Mouse (Mus musculus) MEL (cell line): ENCODE measurements around the gene Ano8. TPM values are rescaled to one million over a fixed set of nuclear protein-coding genes. Genes with fewer than 3 reads are reported as not detected.

Experiments
- DNase-seq: peaks from one replicate; pipeline ENCODE4 v3.0.0; 2011; ENCODE audit warnings: low read depth, low spot score
- H3K27ac ChIP-seq: 2 replicates; pipeline ENCODE4 v1.5.1; 2012; ENCODE audit warnings: low read depth, mild to moderate bottlenecking, control low read depth, low read length, moderate library complexity; ENCODE audit not compliant: control insufficient read depth
- H3K27me3 ChIP-seq, 2 experiments: fragments of 150-350 bp in 1 of 2; sonication (generic) in 1 of 2; 2 replicates each; pipeline ENCODE4 v1.6.1; 2012; ENCODE audit warnings: low read length in 2 of 2, mild to moderate bottlenecking in 2 of 2, improper control_type of control experiment in 1 of 2, moderate library complexity in 1 of 2; ENCODE audit not compliant: insufficient read depth in 2 of 2, control insufficient read depth in 1 of 2
- H3K36me3 ChIP-seq, 2 experiments: 2 replicates each; pipeline ENCODE4 v1.6.1; 2012 to 2014; ENCODE audit warnings: low read length in 2 of 2, improper control_type of control experiment in 1 of 2, inconsistent platforms in 1 of 2, mild to moderate bottlenecking in 1 of 2; ENCODE audit not compliant: insufficient read depth in 2 of 2, control insufficient read depth in 1 of 2
- H3K4me1 ChIP-seq, 2 experiments: fragments of 150-350 bp in 1 of 2; sonication (generic) in 1 of 2; 2 replicates each; pipeline ENCODE4 v1.6.1; 2012; ENCODE audit warnings: low read length in 2 of 2, improper control_type of control experiment in 1 of 2, mild to moderate bottlenecking in 1 of 2; ENCODE audit not compliant: insufficient read depth in 2 of 2, control insufficient read depth in 1 of 2
- H3K4me3 ChIP-seq, 2 experiments: fragments of 150-350 bp in 1 of 2; sonication (generic) in 1 of 2; 2 replicates each; pipeline ENCODE4 v1.5.1; 2012; ENCODE audit warnings: low read depth in 2 of 2, low read length in 2 of 2, mild to moderate bottlenecking in 2 of 2, moderate library complexity in 2 of 2, control low read depth in 1 of 2, improper control_type of control experiment in 1 of 2; ENCODE audit not compliant: control insufficient read depth in 1 of 2, insufficient read depth in 1 of 2
- H3K79me2 ChIP-seq: 2 replicates; pipeline ENCODE4 v1.6.1; 2012; ENCODE audit warnings: mild to moderate bottlenecking, low read length, moderate library complexity; ENCODE audit not compliant: control insufficient read depth, poor library complexity, insufficient read depth
- H3K9ac ChIP-seq: 2 replicates; pipeline ENCODE4 v1.6.1; 2012; ENCODE audit warnings: low read depth, mild to moderate bottlenecking, control low read depth, low read length, moderate library complexity; ENCODE audit not compliant: control insufficient read depth, poor library complexity, severe bottlenecking
- H3K9me3 ChIP-seq: fragments of 150-350 bp; sonication (generic); replicated peaks from 2 replicates; pipeline ENCODE4 v1.6.1; 2012; ENCODE audit warnings: mild to moderate bottlenecking, low read length, improper control_type of control experiment, moderate library complexity; ENCODE audit not compliant: insufficient read depth
- CHD1 ChIP-seq: IDR thresholded peaks from 2 replicates; pipeline ENCODE4 v1.6.1; 2012; ENCODE audit warnings: low read depth, mild to moderate bottlenecking, inconsistent platforms, low read length, improper control_type of control experiment
- CHD2 ChIP-seq: IDR thresholded peaks from 2 replicates; pipeline ENCODE4 v1.6.1; 2011; ENCODE audit warnings: low read length, improper control_type of control experiment
- ELF1 ChIP-seq: IDR thresholded peaks from 2 replicates; pipeline ENCODE4 v1.6.1; 2014; ENCODE audit warnings: low read depth, mild to moderate bottlenecking, inconsistent platforms, low read length, improper control_type of control experiment, moderate library complexity
- EP300 ChIP-seq, 2 experiments: IDR thresholded peaks; 2 replicates each; pipeline ENCODE4 v1.6.1; 2011; ENCODE audit warnings: improper control_type of control experiment in 2 of 2, low read length in 2 of 2, low read depth in 1 of 2, mild to moderate bottlenecking in 1 of 2
- JUND ChIP-seq: IDR thresholded peaks from 2 replicates; pipeline ENCODE4 v1.6.1; 2011; ENCODE audit warnings: low read depth, mild to moderate bottlenecking, improper control_type of control experiment, low read length
- MAFK ChIP-seq: IDR thresholded peaks from 2 replicates; pipeline ENCODE4 v1.6.1; 2011; ENCODE audit warnings: low read depth, mild to moderate bottlenecking, low read length, improper control_type of control experiment, borderline replicate concordance
- MAX ChIP-seq: IDR thresholded peaks from 2 replicates; pipeline ENCODE4 v1.6.1; 2011; ENCODE audit warnings: low read length, improper control_type of control experiment
- MAZ ChIP-seq: IDR thresholded peaks from 2 replicates; pipeline ENCODE4 v1.6.1; 2012; ENCODE audit warnings: low read depth, mild to moderate bottlenecking, inconsistent platforms, low read length, improper control_type of control experiment
- MEF2A ChIP-seq: IDR thresholded peaks from 2 replicates; pipeline ENCODE4 v1.6.1; 2014; ENCODE audit warnings: low read depth, mild to moderate bottlenecking, inconsistent platforms, low read length, improper control_type of control experiment; ENCODE audit not compliant: poor library complexity, insufficient replicate concordance, severe bottlenecking; ENCODE audit errors: extremely low read depth
- MYB ChIP-seq: IDR thresholded peaks from 2 replicates; pipeline ENCODE4 v1.6.1; 2011; ENCODE audit warnings: mild to moderate bottlenecking, low read depth, low read length, improper control_type of control experiment
- MYC ChIP-seq: IDR thresholded peaks from 2 replicates; pipeline ENCODE4 v1.6.1; 2011; ENCODE audit warnings: low read depth, mild to moderate bottlenecking, low read length, improper control_type of control experiment, moderate library complexity
- NELFE ChIP-seq: IDR thresholded peaks from 2 replicates; pipeline ENCODE4 v1.6.1; 2011; ENCODE audit warnings: low read depth, low read length, improper control_type of control experiment
- NRF1 ChIP-seq: IDR thresholded peaks from 2 replicates; pipeline ENCODE4 v1.6.1; 2014; ENCODE audit warnings: low read depth, mild to moderate bottlenecking, inconsistent platforms, low read length, improper control_type of control experiment, moderate library complexity; ENCODE audit not compliant: poor library complexity, insufficient read depth, severe bottlenecking
- POLR2A ChIP-seq, 2 experiments: IDR thresholded peaks; 2 replicates each; pipeline ENCODE4 v1.6.1; 2011 to 2012; ENCODE audit warnings: low read length in 2 of 2, mild to moderate bottlenecking in 2 of 2, control low read depth in 1 of 2, improper control_type of control experiment in 1 of 2, low read depth in 1 of 2, moderate library complexity in 1 of 2; ENCODE audit not compliant: control insufficient read depth in 1 of 2, insufficient read depth in 1 of 2, poor library complexity in 1 of 2
- POLR2AphosphoS2 ChIP-seq: IDR thresholded peaks from 2 replicates; pipeline ENCODE4 v1.6.1; 2011; ENCODE audit warnings: low read length, improper control_type of control experiment
- RCOR1 ChIP-seq: IDR thresholded peaks from 2 replicates; pipeline ENCODE4 v1.6.1; 2012; ENCODE audit warnings: low read depth, mild to moderate bottlenecking, inconsistent platforms, low read length, improper control_type of control experiment
- SIN3A ChIP-seq: IDR thresholded peaks from 2 replicates; pipeline ENCODE4 v1.6.1; 2012; ENCODE audit warnings: low read length, improper control_type of control experiment, inconsistent platforms
- TAL1 ChIP-seq: IDR thresholded peaks from 2 replicates; pipeline ENCODE4 v1.6.1; 2012; ENCODE audit warnings: mild to moderate bottlenecking, inconsistent platforms, low read length, moderate library complexity, mixed read lengths
- TCF12 ChIP-seq: IDR thresholded peaks from 2 replicates; pipeline ENCODE4 v1.6.1; 2014; ENCODE audit warnings: low read depth, mild to moderate bottlenecking, inconsistent platforms, low read length, improper control_type of control experiment, moderate library complexity
- ZKSCAN1 ChIP-seq: IDR thresholded peaks from 2 replicates; pipeline ENCODE4 v1.6.1; 2012; ENCODE audit warnings: low read depth, mild to moderate bottlenecking, inconsistent platforms, low read length, improper control_type of control experiment, moderate library complexity
- polyA plus RNA-seq, 2 experiments: library from polyadenylated mRNA; stranded (reverse) in 1 of 2; unstranded in 1 of 2; fragments of >175 nt in 1 of 2; fragments of >200 nt in 1 of 2; gene quantifications; 2 replicates each; pipeline versions ENCODE4 v1.2.1 to v1.2.4; 2012; ENCODE audit warnings: low replicate concordance in 2 of 2, low read depth in 1 of 2; ENCODE audit not compliant: insufficient read length in 2 of 2, insufficient read depth in 1 of 2, missing spikeins in 1 of 2
- total RNA-seq: library from RNA; depleted of rRNA; stranded (reverse); fragments of 300-350 nt; gene quantifications from 2 replicates; pipeline ENCODE4 v1.2.3, GENCODE M21; 2012

Ano8 gene
- total and polyA plus RNA-seq, 3 experiments, result 3.9 to 4.8 TPM; not detected in 1

DNA sequence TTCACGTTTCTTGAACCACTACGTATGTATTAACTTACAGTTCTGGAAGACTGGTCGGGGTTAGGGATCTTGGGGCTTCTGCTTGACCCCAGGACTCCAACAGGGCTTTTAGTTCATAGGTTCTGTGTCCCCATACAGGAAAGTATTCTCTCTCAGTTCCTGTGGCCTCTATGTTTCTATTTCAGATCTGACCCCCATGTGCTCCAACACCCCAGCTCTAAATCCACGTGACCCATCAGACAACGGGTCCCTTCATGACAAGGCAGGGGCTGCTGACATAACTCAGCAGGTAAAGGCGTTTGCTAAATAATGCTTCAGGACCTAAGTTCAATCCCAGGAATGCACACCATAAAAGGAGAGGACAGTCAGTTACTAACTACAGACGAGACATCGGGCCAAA, 20.0 kb downstream of the Ano8 start:
- Histone ChIP-seq H3K9me3 (no peaks in the 10 kb centered on the region), H3K4me1 (peaks cover 0 to 24% of the 10 kb centered on the region in 2 experiments; a peak in 2 of 4 replicates), H3K4me3 (peak overlapping the region; percentile 68 to 81), H3K9ac (peak overlapping the region; percentile 80), H3K27ac (no peak overlapping the region), H3K79me2 (peaks cover 22% of the 10 kb centered on the region)
- no peak for DNase-seq
- no peak for TF ChIP-seq MAZ
- no peak for TF ChIP-seq ZKSCAN1
- no peak for TF ChIP-seq TAL1
- no peak for TF ChIP-seq MYC
- TF ChIP-seq MAX, result no peak
- TF ChIP-seq CHD1, result no peak
- TF ChIP-seq CHD2, result no peak
- no peak for TF ChIP-seq JUND
- no peak for TF ChIP-seq POLR2A (IDR thresholded peaks at IDR 0.05; ENCODE audit: control insufficient read depth in 1 of 2, insufficient read depth in 1 of 2, low read depth in 1 of 2, low read length in 2 of 2, poor library complexity in 1 of 2)
- TF ChIP-seq NRF1, result no peak
- no peak for TF ChIP-seq MAFK
- no peak for TF ChIP-seq TCF12
- no peak for TF ChIP-seq MEF2A
- TF ChIP-seq EP300 (IDR thresholded peaks at IDR 0.05; ENCODE audit: low read depth in 1 of 2, low read length in 2 of 2), result no peak
- TF ChIP-seq POLR2AphosphoS2, result no peak
- TF ChIP-seq NELFE, result no peak
- TF ChIP-seq SIN3A, result no peak
- TF ChIP-seq RCOR1, result no peak
- TF ChIP-seq ELF1, result no peak
- no peak for TF ChIP-seq MYB
- TF ChIP-seq, all 39 proteins: peak for 0
- peaks cover 0 to 13% of the 10 kb centered on the region in 2 experiments; a peak in 1 of 4 replicates for H3K36me3 ChIP-seq
- H3K27me3 ChIP-seq, result no peaks in the 10 kb centered on the region
